Mouse (Mus musculus) cerebellum, adult 2 months (tissue): Measurements from ENCODE around the gene Slc25a29. TPM values are rescaled to one million over a fixed set of nuclear protein-coding genes. Genes with fewer than 3 reads are reported as not detected.

Experiments
- DNase-seq, 2 experiments: peaks; one replicate each; pipeline ENCODE4 v3.0.0; 2021
- H3K27ac ChIP-seq: fragments of 200-500 bp; 2 replicates; pipeline ENCODE4 v1.5.1; 2012; ENCODE audit warnings: low read length, control low read depth, inconsistent platforms; ENCODE audit not compliant: insufficient read depth
- H3K27me3 ChIP-seq: fragments of 200-500 bp; 2 replicates; pipeline ENCODE4 v1.6.1; 2012; ENCODE audit warnings: inconsistent platforms, mild to moderate bottlenecking, low read length, moderate library complexity; ENCODE audit not compliant: control insufficient read depth, insufficient read depth
- H3K4me1 ChIP-seq: fragments of 200-500 bp; 2 replicates; pipeline ENCODE4 v1.6.1; 2011; ENCODE audit warnings: low read length; ENCODE audit not compliant: control insufficient read depth, insufficient read depth
- H3K4me3 ChIP-seq: fragments of 200-500 bp; replicated peaks from 2 replicates; pipeline ENCODE3; 2011; ENCODE audit warnings: mild to moderate bottlenecking, low read depth, low read length, control low read depth; ENCODE audit not compliant: insufficient read depth
- CTCF ChIP-seq: fragments of 200-500 bp; IDR thresholded peaks from 2 replicates; pipeline ENCODE4 v1.5.1; 2011; ENCODE audit warnings: low read depth, mild to moderate bottlenecking, control low read depth, low read length, moderate library complexity, borderline replicate concordance; ENCODE audit not compliant: insufficient read depth
- POLR2A ChIP-seq: fragments of 200-500 bp; IDR thresholded peaks from 2 replicates; pipeline ENCODE4 v1.6.1; 2011; ENCODE audit warnings: low read length, control low read depth, borderline replicate concordance; ENCODE audit not compliant: insufficient read depth
- WGBS: fragments of 180-500 bp; shearing (Covaris S2); methylation state at CpG from one replicate; pipeline ENCODE4 v1.1.7; 2018; 5-methylcytosine and 5-hydroxymethylcytosine counted together
- polyA plus RNA-seq: library from polyadenylated mRNA; depleted of rRNA; stranded (reverse); fragments of >200 nt; gene quantifications from 2 replicates; pipeline ENCODE4 v1.2.3, GENCODE M21; 2012

Slc25a29 gene
- polyA plus RNA-seq, 1 experiment = 42.4 TPM

GRCm38 (mm10) chr12:108810309-108810708, 25.4 kb downstream of the Slc25a29 start:
- H3K4me3 ChIP-seq = no peak overlapping the region
- TF ChIP-seq CTCF (no peak), POLR2A (no peak)
- H3K4me1 ChIP-seq = no peaks in the 10 kb centered on the region
- WGBS = 71% methylated on average over 7 of the region's 7 CpGs
- H3K27me3 ChIP-seq = no peaks in the 10 kb centered on the region
- no peak overlapping the region for H3K27ac ChIP-seq
- no peak for DNase-seq

GRCm38 (mm10) chr12:108809771-108810170, 25.9 kb downstream of the Slc25a29 start:
- H3K27me3 ChIP-seq = no peaks in the 10 kb centered on the region
- no peak for TF ChIP-seq POLR2A
- TF ChIP-seq CTCF = no peak
- 75% methylated on average over 1 of the region's 1 CpGs for WGBS
- no peak for DNase-seq
- H3K27ac ChIP-seq = no peak overlapping the region
- 0 out of 2 replicates have a peak, but pooled peaks cover 2% of the 10 kb centered on the region for H3K4me1 ChIP-seq
- no peak overlapping the region for H3K4me3 ChIP-seq

GRCm38 (mm10) chr12:108808465-108808864, 27.2 kb downstream of the Slc25a29 start:
- no peak overlapping the region for H3K27ac ChIP-seq
- DNase-seq = no peak

GRCm38 (mm10) chr12:108804388-108804787, 31.3 kb downstream of the Slc25a29 start:
- no peak for TF ChIP-seq CTCF
- TF ChIP-seq POLR2A = no peak
- 73% methylated on average over 2 of the region's 2 CpGs for WGBS
- H3K27me3 ChIP-seq = no peaks in the 10 kb centered on the region
- H3K4me1 ChIP-seq = peaks cover 11% of the 10 kb centered on the region
- no peak for DNase-seq
- H3K4me3 ChIP-seq = no peak overlapping the region
- no peak overlapping the region for H3K27ac ChIP-seq

More at GRCm38 (mm10) chr12:108808465-108808864, 27.2 kb downstream of the Slc25a29 start:
- TF ChIP-seq CTCF = no peak
- no peak for TF ChIP-seq POLR2A
- 47% methylated on average over 2 of the region's 2 CpGs for WGBS
- Histone ChIP-seq H3K4me1 (0 out of 2 replicates have a peak, but pooled peaks cover 2% of the 10 kb centered on the region), H3K4me3 (no peak overlapping the region), H3K27me3 (no peaks in the 10 kb centered on the region)

- no peak for TF ChIP-seq CTCF
- no peak for TF ChIP-seq POLR2A
- no peaks in the 10 kb centered on the region for H3K27me3 ChIP-seq
- no peak overlapping the region for H3K27ac ChIP-seq
- peaks cover 11% of the 10 kb centered on the region for H3K4me1 ChIP-seq
- DNase-seq = no peak
- no peak overlapping the region for H3K4me3 ChIP-seq
- 77% methylated on average over 2 of the region's 2 CpGs for WGBS
These were observed 34.1 kb downstream of the Slc25a29 start for GRCm38 (mm10) chr12:108801613-108802012.

DNA sequence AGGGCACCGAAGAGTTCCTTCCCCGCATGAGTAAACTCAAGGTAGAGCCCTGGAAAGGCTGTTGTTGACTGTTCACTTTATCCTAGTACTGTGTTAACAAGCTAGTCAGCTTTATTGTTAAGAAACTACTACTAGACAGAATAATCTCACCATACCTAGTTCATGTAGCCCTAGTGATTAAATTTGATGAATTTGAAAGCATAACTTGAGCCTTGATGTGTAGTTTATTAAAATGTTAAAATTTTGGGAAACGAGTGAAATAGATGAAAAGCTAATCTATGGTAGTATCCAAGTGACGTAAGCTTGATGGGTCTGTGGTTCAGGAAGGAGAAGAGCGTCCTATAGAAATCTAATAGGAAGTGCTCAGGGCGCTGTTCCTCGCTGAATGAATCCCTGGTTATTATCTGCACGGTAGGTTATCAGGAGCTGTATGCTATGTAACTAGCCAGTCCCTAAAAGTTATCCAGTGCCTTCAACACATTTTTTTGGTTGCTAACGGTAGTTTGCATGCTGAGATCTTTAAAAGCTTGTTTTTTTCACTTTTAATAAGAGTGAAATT, 40.6 kb downstream of the Slc25a29 start:
- Histone ChIP-seq H3K27me3 (no peaks in the 10 kb centered on the region), H3K4me1 (peaks cover 2% of the 10 kb centered on the region; the same call in 1 of the 2 replicates), H3K27ac (no peak overlapping the region), H3K4me3 (peak overlapping the region; percentile 100)
- TF ChIP-seq CTCF = no peak
- TF ChIP-seq POLR2A = no peak
- DNase-seq = no peak
- 4% methylated on average over 9 of the region's 9 CpGs for WGBS

DNA sequence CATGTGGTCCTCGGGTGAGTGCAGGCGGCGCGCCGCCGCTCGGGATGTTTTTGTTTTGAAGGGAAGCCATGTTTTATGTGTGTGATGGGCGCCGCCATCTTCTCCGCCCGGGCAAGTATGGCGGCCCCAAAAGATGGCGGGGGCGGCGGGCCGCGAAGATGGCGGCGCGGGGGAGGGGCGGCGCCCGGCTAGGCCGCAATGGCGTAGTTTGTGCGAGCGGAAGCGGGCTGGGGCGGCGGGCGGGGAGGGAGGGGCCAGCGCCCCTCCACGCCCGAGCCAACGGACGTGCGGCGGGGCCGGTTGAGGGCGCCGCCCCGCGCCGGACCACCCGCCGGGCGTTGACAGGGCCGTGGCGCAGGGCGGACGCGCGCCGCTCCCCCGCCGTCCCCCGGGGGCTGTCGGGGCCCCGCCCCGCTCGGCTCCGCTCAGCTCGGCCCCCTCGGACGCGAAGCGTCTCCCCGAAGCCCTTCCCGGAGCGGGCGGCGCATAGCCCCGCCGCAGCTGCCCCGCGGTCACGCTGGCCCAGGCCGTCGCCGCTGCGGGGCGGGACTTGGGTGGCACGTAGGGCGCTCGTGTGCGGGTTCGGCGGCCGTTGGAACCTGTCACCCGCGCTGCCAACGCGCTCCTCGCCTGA, 41.5 kb downstream of the Slc25a29 start:
- peak overlapping the region; percentile 92 for H3K27ac ChIP-seq
- under 1% methylated on average over 89 of the region's 94 CpGs for WGBS
- H3K4me3 ChIP-seq = peak overlapping the region; percentile 100
- H3K4me1 ChIP-seq = no peaks in the 10 kb centered on the region; the same call in 1 of the 2 replicates
- peak; percentile 52; the same call in 1 of the 2 replicates for TF ChIP-seq POLR2A
- no peak for TF ChIP-seq CTCF
- DNase-seq = peak; percentile 87 to 89
- H3K27me3 ChIP-seq = no peaks in the 10 kb centered on the region

GRCm38 (mm10) chr12:108793453-108793941, 42.2 kb downstream of the Slc25a29 start:
- DNase-seq = peak; percentile 52 to 60
- WGBS = under 1% methylated on average over 70 of the region's 71 CpGs
- H3K27me3 ChIP-seq = no peaks in the 10 kb centered on the region
- TF ChIP-seq POLR2A = no peak
- TF ChIP-seq CTCF = no peak
- peak overlapping the region; percentile 92 for H3K27ac ChIP-seq
- no peaks in the 10 kb centered on the region; the same call in 1 of the 2 replicates for H3K4me1 ChIP-seq
- peak overlapping the region; percentile 100 for H3K4me3 ChIP-seq
